Comparison of ENCODE assay signal across 7 mouse cellular contexts in genomic region chr4:129059922-129060321, GRCm38 (mm10). TPM values are rescaled to one million over a fixed set of nuclear protein-coding genes. Genes with fewer than 3 reads are reported as not detected.
DNase-seq lines count a peak whose midpoint lies in the region; ATAC-seq and TF ChIP-seq lines count a peak whose summit lies in the region.

No protein-coding gene starts in this region.

- H3K4me3 ChIP-seq in forebrain, embryonic 15.5 days = peak overlapping the region; percentile 89
- H3K4me3 ChIP-seq in liver, embryonic 15.5 days (replicated peaks) = peak overlapping the region; percentile 87
- peak overlapping the region; percentile 84; the same call in 1 of the 2 replicates for H3K4me3 ChIP-seq in stomach, postnatal 0 days (ENCODE audit: low read depth, low read length)

- TF ChIP-seq CTCF in stomach, postnatal 0 days (IDR thresholded peaks at IDR 0.05; ENCODE audit: low read depth) = no peak

- no peaks in the 10 kb centered on the region for H3K9me3 ChIP-seq in forebrain, embryonic 15.5 days
- H3K9me3 ChIP-seq in liver, embryonic 15.5 days (replicated peaks) = no peaks in the 10 kb centered on the region
- H3K9me3 ChIP-seq in stomach, postnatal 0 days (ENCODE audit: control insufficient read depth, low read length) = no peaks in the 10 kb centered on the region

- H3K4me1 ChIP-seq in forebrain, embryonic 15.5 days = peaks cover 22% of the 10 kb centered on the region
- H3K4me1 ChIP-seq in liver, embryonic 15.5 days (replicated peaks) = peaks cover 55% of the 10 kb centered on the region
- 0 out of 2 replicates have a peak, but pooled peaks cover 2% of the 10 kb centered on the region for H3K4me1 ChIP-seq in stomach, postnatal 0 days (replicated peaks; ENCODE audit: control insufficient read depth, insufficient read depth)

- TF ChIP-seq EP300 in stomach, postnatal 0 days (optimal IDR thresholded peaks at IDR 0.05) = no peak

- H3K36me3 ChIP-seq in forebrain, embryonic 15.5 days = no peaks in the 10 kb centered on the region
- no peaks in the 10 kb centered on the region for H3K36me3 ChIP-seq in liver, embryonic 15.5 days (replicated peaks)
- H3K36me3 ChIP-seq in stomach, postnatal 0 days (ENCODE audit: control insufficient read depth, insufficient read depth, low read length) = no peaks in the 10 kb centered on the region

- H3K9ac ChIP-seq in forebrain, embryonic 15.5 days (replicated peaks) = peak overlapping the region; percentile 87; the same call in 1 of the 2 replicates
- peak overlapping the region; percentile 92 for H3K9ac ChIP-seq in liver, embryonic 15.5 days
- H3K9ac ChIP-seq in stomach, postnatal 0 days (ENCODE audit: low read length) = peak overlapping the region; percentile 93

- peak overlapping the region; percentile 96 for H3K4me2 ChIP-seq in forebrain, embryonic 15.5 days (replicated peaks)
- H3K4me2 ChIP-seq in liver, embryonic 15.5 days = peak overlapping the region; percentile 95
- peak overlapping the region; percentile 100 for H3K4me2 ChIP-seq in stomach, postnatal 0 days (replicated peaks; ENCODE audit: low read depth)

- ATAC-seq in forebrain, embryonic 15.5 days (replicated peaks) = no peak
- no peak for ATAC-seq in liver, embryonic 15.5 days (ENCODE audit: insufficient read depth)
- ATAC-seq in stomach, postnatal 0 days (ENCODE audit: low FRiP score, low TSS enrichment) = no peak

- H3K27ac ChIP-seq in forebrain, embryonic 15.5 days (replicated peaks) = no peak overlapping the region
- no peak overlapping the region for H3K27ac ChIP-seq in liver, embryonic 15.5 days (replicated peaks)
- no peak overlapping the region for H3K27ac ChIP-seq in stomach, postnatal 0 days (replicated peaks)

- no peaks in the 10 kb centered on the region for H3K27me3 ChIP-seq in forebrain, embryonic 15.5 days
- no peaks in the 10 kb centered on the region for H3K27me3 ChIP-seq in liver, embryonic 15.5 days
- no peaks in the 10 kb centered on the region for H3K27me3 ChIP-seq in stomach, postnatal 0 days (ENCODE audit: control insufficient read depth, insufficient read depth, low read length)

- DNase-seq in 3T3-L1 (ENCODE audit: low read depth, low spot score) = peak; percentile 67
- DNase-seq in A20 (ENCODE audit: low read depth, low spot score) = peak; percentile 85
- DNase-seq in stomach, postnatal 0 days (ENCODE audit: low spot score) = no peak
- DNase-seq in frontal cortex, postnatal 10 days (ENCODE audit: low spot score in 2 of 2) = no peak
- no peak for DNase-seq in cerebellum, postnatal 25 days

- WGBS in forebrain, embryonic 15.5 days = 61% methylated on average over 4 of the region's 4 CpGs
- 19% methylated on average over 4 of the region's 4 CpGs for WGBS in liver, embryonic 15.5 days (ENCODE audit: insufficient replicate concordance)
- 32% methylated on average over 4 of the region's 4 CpGs for WGBS in stomach, postnatal 0 days

RNA-seq across cellular contexts. Expression of gene Rnf19b, which starts 1.9 kb away (rescaled TPM):
- polyA plus RNA-seq in forebrain, embryonic 15.5 days (2015; fragmentation: Nextera tagmentation; extraction: Ambion mirVana) = 23.0 and 23.2 TPM in 2 replicates
- 4.8 and 5.5 TPM in 2 replicates for polyA plus RNA-seq in liver, embryonic 15.5 days (2015; fragmentation: Nextera tagmentation; extraction: Ambion mirVana)
- 7.0 and 7.6 TPM in 2 replicates for polyA plus RNA-seq in stomach, postnatal 0 days (2015; fragmentation: Nextera tagmentation; extraction: Ambion mirVana)

RNA-seq across cellular contexts. Expression of gene Tmem54, which starts 45.4 kb away (rescaled TPM):
- not detected in 2 replicates for polyA plus RNA-seq in forebrain, embryonic 15.5 days (2015; fragmentation: Nextera tagmentation; extraction: Ambion mirVana)
- polyA plus RNA-seq in liver, embryonic 15.5 days (2015; fragmentation: Nextera tagmentation; extraction: Ambion mirVana) = 1.2 and 1.9 TPM in 2 replicates
- 106 and 115 TPM in 2 replicates for polyA plus RNA-seq in stomach, postnatal 0 days (2015; fragmentation: Nextera tagmentation; extraction: Ambion mirVana)

Comparison
In these comparisons a context has a peak if more than half of its experiments do, and no peak if none do; other contexts are left out.
1. DNase-seq: peak in 3T3-L1 (single experiment) and A20 (single experiment); none in stomach, postnatal 0 days (single experiment), frontal cortex, postnatal 10 days (0 of 2) and cerebellum, postnatal 25 days (0 of 2).
2. RNA of gene Tmem54, which starts 45.4 kb away (polyA plus RNA-seq): 106 to 115 TPM in stomach, postnatal 0 days; 1.2 to 1.9 TPM in liver, embryonic 15.5 days and not detected in forebrain, embryonic 15.5 days; every median in the first group is over 10 times any median in the second.
3. Peak in every context shown above with its lines, with median percentiles within 50 percentile points of each other: H3K4me2 ChIP-seq, H3K4me3 ChIP-seq and H3K9ac ChIP-seq.